ENCODE assay signal across 24 mouse cellular contexts in the genomic region with DNA sequence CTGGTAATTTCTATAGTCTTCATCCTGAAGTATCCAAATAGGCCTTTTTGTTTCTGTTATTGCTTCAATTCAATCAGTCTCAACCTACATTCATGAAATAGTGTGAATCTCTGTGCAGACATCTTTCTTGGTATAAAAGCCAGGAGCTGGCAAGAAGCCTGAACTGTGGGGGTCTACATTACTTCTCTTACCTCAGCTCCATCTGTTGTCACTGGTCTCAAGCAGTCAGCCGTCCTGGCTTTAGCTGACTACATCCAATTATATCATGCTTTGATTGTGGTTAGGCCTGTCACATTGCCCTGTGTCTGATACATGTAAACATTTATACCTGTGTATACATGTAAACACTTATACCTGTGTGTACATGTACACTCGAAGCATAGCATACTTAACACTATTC. TPM values are rescaled to one million over a fixed set of nuclear protein-coding genes. Genes with fewer than 3 reads are reported as not detected.
DNase-seq lines count a peak whose midpoint lies in the region; ATAC-seq lines count a peak whose summit lies in the region.
"Had no signal": no experiment of that assay in that cellular context is flagged by ENCODE, and none has a peak within 500 bp of the region (broad histone marks: within the 10 kb centered on the region; RNA-seq: fewer than 3 reads in every experiment).

No protein-coding gene starts in this region.

- H3K27me3 ChIP-seq in forebrain, embryonic 16.5 days (replicated peaks; ENCODE audit: control insufficient read depth, insufficient read depth, low read length), result no peaks in the 10 kb centered on the region
- no peaks in the 10 kb centered on the region for H3K27me3 ChIP-seq in forebrain, embryonic 10.5 days (ENCODE audit: poor library complexity, severe bottlenecking)
- H3K27me3 ChIP-seq: heart, embryonic 13.5 days; hindbrain, embryonic 15.5 days; limb, embryonic 15.5 days; neural tube, embryonic 15.5 days; stomach, embryonic 15.5 days had no signal

- no peak overlapping the region for H3K27ac ChIP-seq in forebrain, embryonic 16.5 days (ENCODE audit: low read length)
- H3K27ac ChIP-seq in forebrain, embryonic 10.5 days, result no peak overlapping the region
- H3K27ac ChIP-seq: embryonic facial prominence, embryonic 10.5 days; gastrocnemius, adult 2 months; heart, embryonic 13.5 days; hindbrain, embryonic 15.5 days; limb, embryonic 15.5 days; neural tube, embryonic 15.5 days; stomach, embryonic 15.5 days had no signal

- DNase-seq in forebrain, embryonic 10.5 days (ENCODE audit: extremely low spot score, low spot score), result no peak
- DNase-seq in brain, adult 2 months (ENCODE audit: low read depth, low spot score), result peak; percentile 22
- peak; percentile 14 for DNase-seq in cerebellum, adult 11 months
- peak; percentile 96 to 97 for DNase-seq in cerebellum, postnatal 10 days
- DNase-seq in spleen, adult 18-20 months, result no peak
- DNase-seq: adrenal gland, adult 2 months; B cell, adult 2 months; gastrocnemius, adult 2 months; heart, adult 18-20 months; liver, postnatal 0 days; lung, postnatal 10 days; midbrain, embryonic 14.5 days; right cerebral cortex, postnatal 14 days; thymus, adult 2 months had no signal

- 61% methylated on average over 2 of the region's 2 CpGs for WGBS in forebrain, embryonic 16.5 days
- 87% methylated on average over 2 of the region's 2 CpGs for WGBS in forebrain, embryonic 10.5 days

- peaks cover 3% of the 10 kb centered on the region; the same call in 1 of the 2 replicates for H3K36me3 ChIP-seq in forebrain, embryonic 16.5 days (ENCODE audit: control insufficient read depth, insufficient read depth)
- no peaks in the 10 kb centered on the region for H3K36me3 ChIP-seq in forebrain, embryonic 10.5 days (replicated peaks)
- H3K36me3 ChIP-seq: embryonic facial prominence, embryonic 10.5 days; heart, embryonic 13.5 days; hindbrain, embryonic 15.5 days; limb, embryonic 15.5 days; neural tube, embryonic 15.5 days; stomach, embryonic 15.5 days had no signal

- no peaks in the 10 kb centered on the region for H3K4me1 ChIP-seq in forebrain, embryonic 16.5 days (replicated peaks; ENCODE audit: control insufficient read depth, insufficient read depth, low read length)
- no peaks in the 10 kb centered on the region for H3K4me1 ChIP-seq in forebrain, embryonic 10.5 days
- H3K4me1 ChIP-seq: embryonic facial prominence, embryonic 10.5 days; heart, embryonic 13.5 days; hindbrain, embryonic 15.5 days; limb, embryonic 15.5 days; neural tube, embryonic 15.5 days; stomach, embryonic 15.5 days had no signal

- no peak overlapping the region for H3K4me2 ChIP-seq in forebrain, embryonic 16.5 days (ENCODE audit: low read length)
- H3K4me2 ChIP-seq: heart, embryonic 13.5 days; hindbrain, embryonic 15.5 days; limb, embryonic 15.5 days; neural tube, embryonic 15.5 days; stomach, embryonic 15.5 days had no signal

- no peaks in the 10 kb centered on the region for H3K9me3 ChIP-seq in forebrain, embryonic 16.5 days (ENCODE audit: control insufficient read depth, low read length)
- no peaks in the 10 kb centered on the region for H3K9me3 ChIP-seq in forebrain, embryonic 10.5 days
- H3K9me3 ChIP-seq: embryonic facial prominence, embryonic 10.5 days; heart, embryonic 13.5 days; hindbrain, embryonic 15.5 days; limb, embryonic 15.5 days; neural tube, embryonic 15.5 days; stomach, embryonic 15.5 days had no signal

- H3K4me3 ChIP-seq in forebrain, embryonic 16.5 days (replicated peaks; ENCODE audit: low read length), result no peak overlapping the region
- H3K4me3 ChIP-seq in forebrain, embryonic 10.5 days, result no peak overlapping the region
- H3K4me3 ChIP-seq: embryonic facial prominence, embryonic 10.5 days; gastrocnemius, adult 2 months; heart, embryonic 13.5 days; hindbrain, embryonic 15.5 days; limb, embryonic 15.5 days; myocyte; neural tube, embryonic 15.5 days; stomach, embryonic 15.5 days had no signal

- H3K9ac ChIP-seq in forebrain, embryonic 16.5 days (replicated peaks; ENCODE audit: low read depth, low read length), result no peak overlapping the region
- H3K9ac ChIP-seq: heart, embryonic 13.5 days; hindbrain, embryonic 15.5 days; limb, embryonic 15.5 days; liver, postnatal 0 days; neural tube, embryonic 15.5 days; stomach, embryonic 15.5 days had no signal

- peak; percentile 63 for ATAC-seq in forebrain, embryonic 16.5 days
- no peak for ATAC-seq in activated CD4-positive, CD25-positive, alpha-beta regulatory T cell, adult 4 months
- ATAC-seq: intestine, postnatal 0 days; liver, postnatal 0 days had no signal

RNA-seq across cellular contexts. Expression of a gene that starts 31.8 kb away (rescaled TPM):
- polyA plus RNA-seq in forebrain, embryonic 16.5 days (2015; fragmentation: Nextera tagmentation; extraction: Ambion mirVana), result 23.7 and 24.3 TPM in 2 replicates
- polyA plus RNA-seq in forebrain, embryonic 10.5 days (2016; fragmentation: Nextera tagmentation; extraction: Ambion mirVana), result 1.6 and 2.2 TPM in 2 replicates
- polyA plus RNA-seq in activated CD4-positive, CD25-positive, alpha-beta regulatory T cell, adult 4 months (2017; shearing (Covaris generic)), result not detected
- polyA plus RNA-seq: liver, postnatal 0 days; thymus, adult 2 months had no signal

Comparison
In these comparisons a context has a peak if more than half of its experiments do, and no peak if none do; other contexts are left out.
1. DNase-seq: peak in brain, adult 2 months (single experiment), cerebellum, adult 11 months (single experiment) and cerebellum, postnatal 10 days (2 of 2); none in forebrain, embryonic 10.5 days (single experiment) and spleen, adult 18-20 months (0 of 2).